Mouse (Mus musculus): ENCODE measurements at regions not wholly inside any gene's neighbourhood (a gene's known extent, or its start where the extent isn't known, plus 50 kb on each side); places are given as distances from the start of the nearest gene placed in this dataset.
"Not testable (repeated sequence)": the region's sequence is repeated elsewhere in the genome, so short reads cannot be mapped to it uniquely, and the experiment has no call there.

GRCm38 (mm10) chr3:4744003-4744402 lies 1006.6 kb upstream of the Gm8797 start:
- DNase-seq, result no peak

- DNase-seq, result no peak
These were observed 1006.0 kb upstream of the Gm8797 start for GRCm38 (mm10) chr3:4744611-4745010.

GRCm38 (mm10) chr3:4756099-4756498 lies 994.5 kb upstream of the Gm8797 start:
- no peak for DNase-seq

GRCm38 (mm10) chr3:4757113-4757512 lies 993.5 kb upstream of the Gm8797 start:
- DNase-seq, result no peak

- no peak for DNase-seq
These were observed 987.5 kb upstream of the Gm8797 start for GRCm38 (mm10) chr3:4763076-4763475.

GRCm38 (mm10) chr3:4776632-4777031 lies 974.0 kb upstream of the Gm8797 start:
- no peak for DNase-seq

GRCm38 (mm10) chr3:4785160-4785559 lies 965.4 kb upstream of the Gm8797 start:
- no peak for DNase-seq

- DNase-seq, result no peak
These were observed 957.5 kb upstream of the Gm8797 start for GRCm38 (mm10) chr3:4793141-4793540.

GRCm38 (mm10) chr3:4796041-4796908 lies 954.3 kb upstream of the Gm8797 start:
- DNase-seq, result no peak

- DNase-seq, result no peak
These were observed 953.6 kb upstream of the Gm8797 start for GRCm38 (mm10) chr3:4796909-4797566.

- no peak for DNase-seq
These were observed 953.1 kb upstream of the Gm8797 start for GRCm38 (mm10) chr3:4797567-4797940.

- DNase-seq, result no peak
These were observed 952.2 kb upstream of the Gm8797 start for GRCm38 (mm10) chr3:4798366-4798765.

GRCm38 (mm10) chr3:4834459-4834858 lies 916.1 kb upstream of the Gm8797 start:
- DNase-seq, result no peak

- peak; percentile 17 to 24 for DNase-seq
These were observed 915.0 kb upstream of the Gm8797 start for GRCm38 (mm10) chr3:4835645-4836044.

- no peak for DNase-seq
These were observed 913.7 kb upstream of the Gm8797 start for GRCm38 (mm10) chr3:4836888-4837287.

GRCm38 (mm10) chr3:4854958-4855566 lies 895.5 kb upstream of the Gm8797 start:
- DNase-seq, result no peak

GRCm38 (mm10) chr3:4856571-4856970 lies 894.0 kb upstream of the Gm8797 start:
- no peak for DNase-seq

GRCm38 (mm10) chr3:4866226-4866625 lies 884.4 kb upstream of the Gm8797 start:
- no peak for DNase-seq

GRCm38 (mm10) chr3:4885916-4886315 lies 864.7 kb upstream of the Gm8797 start:
- DNase-seq, result no peak

- no peak for DNase-seq
These were observed 857.5 kb upstream of the Gm8797 start for GRCm38 (mm10) chr3:4893108-4893507.

GRCm38 (mm10) chr3:4895811-4896210 lies 854.8 kb upstream of the Gm8797 start:
- no peak for DNase-seq

GRCm38 (mm10) chr3:4907556-4907955 lies 843.0 kb upstream of the Gm8797 start:
- DNase-seq, result not testable (repeated sequence)

GRCm38 (mm10) chr3:4930731-4931130 lies 819.9 kb upstream of the Gm8797 start:
- DNase-seq, result not testable (repeated sequence)

GRCm38 (mm10) chr3:4971496-4971895 lies 779.1 kb upstream of the Gm8797 start:
- DNase-seq, result no peak

Data from kidney, adult 8-10 months (tissue).